Mouse (Mus musculus): Measurements from ENCODE around the gene Zfp655.
"Not testable (repeated sequence)": the region's sequence is repeated elsewhere in the genome, so short reads cannot be mapped to it uniquely, and the experiment has no call there.

Zfp655 gene

DNA sequence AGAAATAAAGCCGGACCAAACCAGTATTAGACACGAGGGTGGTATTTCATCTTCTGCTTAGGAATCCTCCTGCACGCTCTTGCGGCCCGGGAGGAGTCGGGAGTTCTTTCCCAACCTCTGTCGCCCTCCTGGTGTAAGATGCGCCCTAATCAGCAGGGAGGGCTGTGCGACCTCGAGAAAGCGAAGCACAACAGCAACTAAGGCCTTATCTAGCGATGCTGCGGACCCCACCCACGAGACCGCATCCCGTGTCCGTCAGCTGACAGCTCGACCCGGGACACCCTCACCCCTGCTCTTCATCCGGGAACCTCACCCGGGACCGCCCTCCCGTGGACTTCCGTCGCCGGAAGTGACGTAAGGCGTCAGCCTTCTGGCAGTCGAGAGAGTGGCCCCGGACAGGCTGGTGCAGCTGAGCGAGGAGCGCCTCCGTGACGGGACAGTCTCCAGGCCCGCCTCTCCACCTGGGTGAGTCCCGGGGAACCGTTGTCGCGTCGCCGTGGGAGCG is at the start of gene Zfp655:
Gene Zfp655, plus strand, starts transcription at position 349 of the 505 bp plus-strand sequence.
- DNase-seq (ENCODE audit: low spot score), result peak; percentile 91

DNA sequence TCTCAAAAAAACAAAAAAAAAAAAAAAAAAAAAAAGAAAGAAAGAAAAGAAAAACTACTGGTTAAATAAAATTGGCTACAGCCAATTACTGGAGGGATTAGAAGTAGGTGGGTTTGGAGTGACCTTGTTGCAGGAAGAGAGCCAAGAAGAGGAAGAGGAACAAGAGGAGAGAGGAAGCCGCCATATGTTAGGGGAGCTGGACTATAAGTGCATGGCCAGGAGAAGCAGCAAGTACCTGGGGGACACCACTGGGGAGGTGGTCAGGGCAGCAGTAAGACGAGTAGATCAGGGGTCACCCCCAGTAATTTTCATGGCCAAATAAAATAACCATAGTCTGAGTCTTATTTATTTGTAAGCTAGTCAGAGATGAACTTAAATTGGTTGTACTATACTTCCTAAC is 46.3 kb upstream of the Zfp655 start:
- no peak for DNase-seq (ENCODE audit: low spot score)

GRCm38 (mm10) chr5:145189416-145189815 is 42.1 kb upstream of the Zfp655 start:
- DNase-seq (ENCODE audit: low spot score), result no peak

- DNase-seq (ENCODE audit: low spot score), result no peak
These were observed 41.1 kb upstream of the Zfp655 start for GRCm38 (mm10) chr5:145190373-145190772.

- peak; percentile 81 for DNase-seq (ENCODE audit: low spot score)
These were observed 40.4 kb upstream of the Zfp655 start for GRCm38 (mm10) chr5:145190875-145191798.

- DNase-seq (ENCODE audit: low spot score), result no peak
These were observed 39.6 kb upstream of the Zfp655 start, which contains the start of gene Atp5j2 for GRCm38 (mm10) chr5:145191962-145192361. Gene Atp5j2 (minus strand): TSS chr5:145192062.

DNA sequence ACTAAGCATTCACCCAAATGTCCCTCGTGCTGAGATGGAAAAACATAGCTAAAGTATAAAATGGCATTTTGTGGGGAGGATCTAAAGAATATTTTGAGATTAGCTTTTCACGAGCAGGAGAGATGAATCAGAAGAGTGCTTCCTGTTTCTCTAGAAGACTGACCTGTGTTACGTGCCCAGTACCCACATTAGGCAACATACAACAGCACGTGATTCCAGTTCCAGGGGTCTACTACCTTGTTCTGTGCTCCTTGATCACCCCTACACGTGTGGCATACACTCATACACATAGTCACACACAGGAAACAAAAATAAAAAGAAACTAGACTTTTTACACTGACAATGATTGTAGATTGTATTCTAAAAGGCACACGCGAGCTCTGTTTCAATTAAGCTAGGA is 31.1 kb upstream of the Zfp655 start:
- no peak for DNase-seq (ENCODE audit: low spot score)

GRCm38 (mm10) chr5:145201321-145201991 is 30.1 kb upstream of the Zfp655 start, which contains the start of gene Zkscan14:
Gene Zkscan14 (minus strand): TSS chr5:145201868.
- no peak for DNase-seq (ENCODE audit: low spot score)

DNA sequence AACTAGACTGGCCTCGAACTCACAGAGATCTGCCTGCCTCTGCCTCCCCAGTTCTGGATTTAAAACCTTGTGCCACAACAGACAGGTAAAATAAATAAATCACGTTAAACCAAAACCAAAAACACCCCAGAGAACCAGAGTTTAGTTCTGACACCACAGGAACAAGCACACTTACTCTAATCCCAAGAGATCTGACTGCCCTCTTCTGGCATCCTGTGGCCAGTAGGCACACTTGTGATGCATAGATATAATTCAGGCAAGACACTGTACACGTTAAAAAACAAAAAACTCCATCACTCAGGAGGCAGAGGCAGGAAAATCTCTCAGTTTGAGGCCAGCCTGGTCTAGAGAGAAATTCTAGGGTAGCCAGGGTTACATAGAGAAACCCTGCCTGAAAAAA is 29.1 kb upstream of the Zfp655 start:
- DNase-seq (ENCODE audit: low spot score), result no peak

GRCm38 (mm10) chr5:145203936-145204691 is 27.4 kb upstream of the Zfp655 start, which contains the start of gene Zkscan5:
Gene Zkscan5 (plus strand): TSS chr5:145204562.
- peak; percentile 92 for DNase-seq (ENCODE audit: low spot score)

DNA sequence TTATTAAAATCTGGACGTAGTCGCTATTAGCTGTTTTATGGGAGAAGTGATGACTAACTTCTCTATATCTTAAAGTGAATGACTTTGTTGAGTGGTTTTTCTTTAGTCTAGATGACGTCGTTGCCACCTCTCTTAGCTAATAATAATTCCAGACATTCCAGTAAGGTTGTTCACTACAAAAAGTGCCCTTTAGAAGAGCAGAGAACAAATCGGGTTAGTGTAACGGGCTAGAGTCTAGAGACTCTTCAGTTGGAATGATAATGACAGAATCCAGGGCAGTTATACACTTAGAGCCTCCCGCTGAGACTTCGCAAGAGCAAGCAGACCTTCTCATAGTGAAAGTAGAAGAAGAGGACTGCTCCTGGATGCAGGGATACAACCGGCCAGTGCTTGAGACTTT is 26.5 kb upstream of the Zfp655 start:
- DNase-seq (ENCODE audit: low spot score), result no peak

DNA sequence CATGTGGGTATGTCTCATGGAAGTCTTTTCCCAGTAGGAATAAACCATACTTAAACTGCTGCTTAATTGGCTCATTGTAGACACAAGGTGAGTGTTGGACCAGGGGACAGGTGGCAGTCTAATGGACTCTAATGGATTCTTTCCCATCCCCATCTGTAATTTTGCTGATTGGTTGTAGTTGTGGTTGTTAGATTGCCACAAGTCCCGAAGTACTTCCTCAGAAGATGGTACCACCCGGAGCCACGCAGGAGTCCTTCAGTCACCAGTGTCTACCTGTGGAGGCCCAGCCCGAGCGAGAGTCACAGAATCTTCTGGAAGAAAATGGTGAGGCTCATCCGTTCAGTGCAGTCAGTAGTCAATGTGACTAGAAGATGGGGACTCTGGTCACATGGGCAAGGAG is 24.1 kb upstream of the Zfp655 start:
- DNase-seq (ENCODE audit: low spot score), result no peak

- DNase-seq (ENCODE audit: low spot score), result no peak
These were observed 23.6 kb upstream of the Zfp655 start for GRCm38 (mm10) chr5:145207954-145208353.

- not testable (repeated sequence) for DNase-seq (ENCODE audit: low spot score)
These were observed 23.1 kb upstream of the Zfp655 start for GRCm38 (mm10) chr5:145208391-145208790.

DNA sequence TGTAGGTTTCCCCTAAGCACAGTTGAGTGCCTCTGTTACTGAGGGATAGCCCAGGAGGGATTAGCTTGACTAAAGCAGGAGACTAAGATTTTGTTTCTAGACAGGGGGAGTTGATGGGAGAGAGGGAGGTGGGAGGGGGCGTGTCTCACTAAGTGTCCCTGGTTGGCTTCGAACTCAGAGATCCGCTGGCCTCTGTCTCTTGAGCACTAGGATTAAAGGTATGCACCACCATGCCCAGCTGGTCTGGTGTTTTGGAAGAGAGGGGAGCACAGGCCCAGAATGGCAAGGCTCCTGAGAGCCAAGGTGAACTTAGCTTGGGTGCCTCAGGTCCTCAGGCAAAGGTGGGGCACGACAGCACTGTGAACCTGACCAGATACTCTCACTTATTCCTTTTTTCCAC is 20.2 kb upstream of the Zfp655 start:
- no peak for DNase-seq (ENCODE audit: low spot score)

GRCm38 (mm10) chr5:145212216-145212615 is 19.3 kb upstream of the Zfp655 start:
- DNase-seq (ENCODE audit: low spot score), result no peak

- DNase-seq (ENCODE audit: low spot score), result no peak
These were observed 18.0 kb upstream of the Zfp655 start for GRCm38 (mm10) chr5:145213505-145213904.

DNA sequence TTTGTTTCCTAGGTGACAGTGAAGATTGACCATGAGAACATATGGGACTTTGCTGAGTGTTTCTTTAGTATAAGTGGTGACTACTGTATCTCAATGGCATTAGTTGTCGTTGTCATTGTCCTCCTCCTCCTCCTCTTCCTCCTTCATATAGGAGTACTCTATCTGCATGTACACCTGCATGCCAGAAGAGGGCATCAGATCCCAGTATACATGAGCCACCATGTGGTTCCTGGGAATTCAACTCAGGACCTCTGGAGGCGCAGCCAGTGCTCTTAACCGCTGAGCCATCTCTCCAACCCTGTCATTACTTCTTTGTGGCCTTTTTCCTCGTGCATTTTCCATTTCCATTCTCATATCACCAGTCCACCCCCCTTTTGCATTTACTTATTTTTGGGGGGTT is 16.8 kb upstream of the Zfp655 start:
- no peak for DNase-seq (ENCODE audit: low spot score)

DNA sequence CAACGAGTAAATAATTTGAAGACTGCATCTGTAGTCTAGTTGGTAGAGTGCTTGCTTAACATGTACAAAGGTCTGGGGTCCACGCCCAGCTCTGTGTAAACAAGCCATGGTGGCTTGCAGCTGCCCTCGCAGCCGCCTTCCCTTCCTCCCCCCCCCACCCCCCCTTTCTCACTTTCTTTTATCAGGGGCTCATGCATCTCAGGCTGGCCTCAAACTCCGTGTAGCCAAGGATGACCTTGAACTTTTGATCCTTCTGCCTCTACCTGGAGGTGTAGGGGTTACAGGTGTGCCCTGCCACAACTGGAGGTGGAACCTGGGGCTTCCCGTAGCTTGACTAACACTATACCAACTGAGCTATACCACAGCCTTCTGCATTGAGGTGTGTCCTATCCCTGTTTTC is 13.8 kb upstream of the Zfp655 start:
- DNase-seq (ENCODE audit: low spot score), result no peak

GRCm38 (mm10) chr5:145218206-145218605 is 13.3 kb upstream of the Zfp655 start:
- no peak for DNase-seq (ENCODE audit: low spot score)

GRCm38 (mm10) chr5:145218671-145219070 is 12.8 kb upstream of the Zfp655 start:
- no peak for DNase-seq (ENCODE audit: low spot score)

DNA sequence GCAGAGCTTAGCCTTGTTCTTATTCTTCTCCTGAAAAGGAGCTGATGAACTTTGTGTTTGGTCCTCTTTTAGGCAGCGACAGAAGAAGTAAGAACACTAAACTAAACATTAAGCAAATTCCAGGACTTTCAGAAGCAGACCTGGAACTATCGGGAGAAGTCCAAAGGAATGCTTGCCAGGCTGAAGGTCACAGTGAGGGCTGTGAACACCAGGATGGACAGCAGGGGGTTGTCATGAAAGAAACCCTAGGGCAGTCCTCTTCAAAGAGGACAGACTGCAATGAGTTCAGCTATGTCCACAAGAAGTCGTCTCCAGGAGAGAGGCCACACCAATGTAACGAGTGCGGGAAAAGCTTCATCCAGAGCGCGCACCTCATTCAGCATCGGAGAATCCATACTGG is 11.5 kb upstream of the Zfp655 start:
- DNase-seq (ENCODE audit: low spot score), result no peak
